Mouse (Mus musculus) spleen, postnatal 4 days (tissue): ENCODE measurements around the gene Gins2.

ENCODE experiments used
- DNase-seq, 2 experiments: peaks; one replicate each; pipeline ENCODE4 v3.0.0; 2022; ENCODE audit warnings: low spot score in 2 of 2

The Gins2 gene

DNA sequence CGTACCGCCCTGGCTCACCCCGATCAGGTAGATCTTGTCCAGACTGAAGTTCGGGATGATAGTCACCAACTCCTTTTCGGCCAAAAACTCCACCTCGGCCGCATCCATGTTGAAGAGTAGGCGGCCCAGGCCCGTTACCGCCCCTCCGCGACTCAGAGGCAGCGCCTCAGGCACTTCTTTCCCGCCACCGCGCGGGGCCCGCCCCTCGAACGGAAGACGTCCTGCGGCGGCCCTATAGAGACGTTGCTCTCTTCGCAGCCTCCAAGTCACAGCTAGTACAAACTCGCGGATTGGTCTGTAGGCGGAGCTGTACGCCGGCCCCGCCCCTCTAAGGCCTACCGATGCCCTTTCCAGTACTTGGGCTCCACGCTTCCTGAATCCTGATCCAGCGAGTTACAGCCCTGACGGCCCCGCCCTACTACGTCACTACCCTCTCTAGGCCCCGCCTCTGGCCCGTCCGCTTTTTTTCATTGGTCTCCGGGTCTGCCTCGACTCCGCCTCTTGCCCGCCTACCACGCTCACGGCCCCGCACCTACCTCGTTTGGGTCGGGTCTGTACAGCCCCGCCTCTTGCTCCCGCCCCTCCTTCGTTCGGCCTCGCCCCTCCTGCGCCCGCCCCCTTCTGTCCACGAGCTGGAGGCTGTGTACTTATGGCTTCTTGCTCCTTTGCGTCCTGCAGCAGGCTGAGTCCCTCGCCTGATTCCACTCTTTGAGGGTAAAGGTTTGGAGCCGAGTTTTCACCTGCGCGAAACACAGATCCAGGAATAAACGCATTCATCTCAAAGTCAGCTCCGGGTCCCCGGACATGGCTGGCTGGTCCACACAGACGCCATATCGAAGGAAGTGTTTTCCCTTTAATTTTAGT is at the start of gene Gins2:
Gene Gins2, minus strand, starts transcription at position 397 of the 864 bp plus-strand sequence.
- DNase-seq: peak; percentile 99

DNA sequence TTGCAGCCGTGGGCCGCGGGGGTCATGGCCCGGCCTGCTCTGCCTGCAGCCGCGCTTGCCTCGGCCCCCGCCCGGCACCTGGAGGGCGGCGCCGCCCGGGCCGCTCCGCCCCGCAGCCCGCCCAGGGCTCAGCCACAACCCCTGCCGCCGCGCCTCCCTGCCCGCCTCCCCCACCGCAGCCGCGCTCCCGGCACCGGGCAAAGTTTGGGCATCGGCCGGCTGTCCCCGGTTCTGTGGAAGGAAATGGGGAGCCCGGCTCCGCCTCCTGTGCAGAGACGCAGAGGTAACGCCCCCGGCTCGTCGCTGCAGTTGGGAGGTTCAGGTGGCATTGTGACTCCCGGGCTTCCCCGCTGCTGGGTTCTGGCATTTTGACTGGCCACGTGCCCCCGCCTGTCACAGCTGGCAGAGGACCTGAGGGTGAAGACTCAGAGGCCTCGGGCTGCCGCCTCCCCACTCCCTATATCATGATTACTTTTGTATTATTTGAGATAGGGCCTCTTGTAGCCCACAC is 45.3 kb upstream of the Gins2 start:
- DNase-seq: peak; percentile 23 to 72

DNA sequence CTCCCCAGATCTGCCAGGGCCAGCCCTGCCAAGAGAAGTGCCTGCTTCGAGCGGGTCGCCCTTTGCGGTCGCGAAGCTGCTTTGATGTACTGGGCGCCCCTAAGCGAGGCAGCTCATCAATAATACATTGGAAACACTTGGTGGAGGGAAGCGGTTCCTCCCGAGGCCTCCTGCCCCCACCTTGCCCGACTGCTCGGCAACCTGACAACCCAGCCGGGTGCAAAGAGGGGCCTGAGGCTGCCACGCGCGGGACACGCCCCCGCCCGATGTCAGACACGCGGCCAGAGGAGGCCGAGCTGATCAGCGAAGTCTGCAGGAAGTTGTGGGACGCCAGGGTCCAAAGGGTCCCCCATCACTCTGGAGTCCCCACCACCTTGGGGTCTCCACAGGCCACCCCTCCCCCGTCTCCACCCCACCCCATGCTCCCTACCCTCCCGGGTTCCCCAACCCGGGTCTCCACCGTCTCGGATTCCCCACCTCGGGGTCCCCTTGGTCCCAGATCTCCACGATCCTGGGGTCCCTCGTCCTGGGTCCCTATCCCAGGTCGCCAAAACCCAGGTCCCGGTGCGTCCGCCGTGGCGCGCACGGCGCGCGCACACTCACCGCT is 44.7 kb upstream of the Gins2 start:
- no peak for DNase-seq

DNA sequence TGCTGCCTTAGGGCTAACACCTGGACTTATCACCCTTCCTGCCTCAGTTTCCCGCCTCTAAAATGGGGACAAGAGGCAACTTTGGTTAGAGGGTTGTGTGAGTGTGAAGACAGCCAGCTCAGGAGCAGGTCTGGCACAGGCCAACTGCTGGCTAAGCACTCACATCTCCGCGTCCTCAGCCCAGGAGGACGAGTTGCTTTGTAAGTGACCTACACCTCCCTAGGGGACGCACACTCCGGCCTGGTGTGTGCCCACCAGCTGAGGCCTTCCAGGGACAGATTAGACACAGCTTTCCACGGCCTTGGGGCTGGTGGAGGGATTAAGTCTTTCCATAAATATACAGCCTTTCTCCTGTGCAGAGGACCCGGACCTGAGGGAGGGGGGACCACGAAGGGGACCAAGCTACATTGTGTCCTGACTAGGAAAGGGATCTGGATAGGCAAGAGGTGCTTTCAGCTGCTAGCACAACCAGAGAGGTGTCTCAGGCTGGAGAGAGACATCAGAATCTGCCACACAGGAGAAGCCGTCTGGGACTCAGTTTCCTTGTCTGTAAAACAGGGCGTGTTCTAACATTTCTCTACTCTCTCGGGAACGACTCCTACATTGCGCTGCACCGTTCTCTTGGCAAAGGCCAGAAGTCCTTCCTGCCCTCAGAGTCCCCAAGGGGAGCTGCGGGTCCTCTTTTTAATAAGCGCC is 44.0 kb upstream of the Gins2 start:
- no peak for DNase-seq

DNA sequence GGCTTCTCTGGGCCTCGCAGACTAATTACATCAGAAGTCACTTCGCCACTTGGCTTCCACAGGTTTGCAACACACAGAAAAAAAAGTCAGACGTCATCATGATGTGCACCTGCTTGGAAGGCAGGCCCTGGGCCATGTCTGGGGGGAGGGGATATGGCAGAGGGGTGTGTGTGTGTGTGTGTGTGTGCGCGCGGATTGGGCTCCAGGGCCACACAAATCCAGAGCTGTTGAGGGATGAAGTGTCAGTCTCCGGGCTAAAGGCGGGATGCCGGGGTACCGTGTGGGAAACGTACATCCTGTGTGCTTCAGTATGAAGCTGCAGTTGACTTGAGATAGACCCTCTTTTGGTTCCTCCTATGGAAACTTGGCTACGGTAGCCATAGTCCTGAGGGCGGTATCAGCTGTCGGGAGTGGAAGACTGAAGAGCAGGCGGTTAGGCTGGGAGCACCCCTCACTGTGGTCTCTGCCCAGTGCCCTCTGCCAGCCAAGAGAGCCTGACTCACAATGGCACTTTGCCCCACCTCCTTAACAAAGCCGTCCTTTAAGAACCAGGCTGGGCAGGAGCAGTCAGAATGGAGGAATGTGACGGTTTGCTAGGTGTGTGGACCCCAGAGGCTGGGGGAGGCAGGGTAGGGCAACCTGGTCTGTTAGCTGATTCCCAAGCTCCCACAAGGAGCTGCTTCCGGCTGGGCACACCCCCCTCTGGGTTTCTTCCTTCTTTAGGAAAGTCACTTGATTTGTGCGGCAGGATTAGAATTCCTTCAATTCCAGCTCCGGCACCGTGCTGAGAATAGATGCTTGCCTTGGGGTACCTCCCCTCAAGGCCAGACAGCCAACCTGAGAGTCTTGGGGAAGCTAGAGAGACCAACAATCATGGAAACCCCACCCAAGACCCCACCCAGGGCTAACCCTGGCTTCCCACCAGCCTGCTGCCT is 42.6 kb upstream of the Gins2 start:
- DNase-seq: no peak

DNA sequence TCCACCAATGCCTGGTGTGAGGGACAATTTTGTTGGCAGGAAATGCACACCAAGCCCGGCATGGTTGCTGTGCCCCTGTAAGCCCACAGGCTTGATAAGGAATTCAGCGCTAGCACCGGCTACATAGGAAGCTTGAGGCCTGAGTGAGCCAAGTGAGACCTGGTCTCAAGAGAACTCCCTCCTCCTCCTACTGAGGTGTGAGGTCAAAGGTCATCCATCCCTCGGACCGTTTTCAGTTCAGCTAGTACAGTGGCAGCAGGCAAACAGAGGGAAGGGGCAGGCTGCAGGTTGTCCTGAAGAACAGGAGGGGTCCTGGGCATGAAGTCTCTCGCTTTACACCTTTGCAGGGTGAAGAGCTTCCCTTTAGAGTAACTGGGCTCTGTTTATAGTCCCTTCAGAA is 41.7 kb upstream of the Gins2 start:
- DNase-seq: no peak

DNA sequence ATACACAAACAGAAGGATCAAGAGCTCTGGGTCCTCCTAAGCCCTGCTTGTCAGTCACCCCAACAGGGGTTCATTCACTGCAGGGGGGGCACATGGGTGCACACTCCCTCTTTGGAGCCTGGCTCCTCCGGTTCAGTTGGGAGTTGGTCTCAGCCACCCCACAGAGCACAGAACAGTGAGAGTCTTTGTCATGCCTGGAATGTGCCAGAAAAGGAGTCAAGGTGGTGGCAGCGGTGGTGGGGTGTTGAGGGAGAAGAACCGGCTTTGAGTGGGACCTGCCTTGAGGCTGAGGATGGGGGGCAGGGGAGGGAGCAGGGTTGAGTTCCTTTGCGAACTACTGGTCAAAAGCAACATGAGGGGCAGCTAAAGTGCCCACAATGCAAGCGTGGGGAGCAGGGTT is 40.9 kb upstream of the Gins2 start:
- DNase-seq: no peak

DNA sequence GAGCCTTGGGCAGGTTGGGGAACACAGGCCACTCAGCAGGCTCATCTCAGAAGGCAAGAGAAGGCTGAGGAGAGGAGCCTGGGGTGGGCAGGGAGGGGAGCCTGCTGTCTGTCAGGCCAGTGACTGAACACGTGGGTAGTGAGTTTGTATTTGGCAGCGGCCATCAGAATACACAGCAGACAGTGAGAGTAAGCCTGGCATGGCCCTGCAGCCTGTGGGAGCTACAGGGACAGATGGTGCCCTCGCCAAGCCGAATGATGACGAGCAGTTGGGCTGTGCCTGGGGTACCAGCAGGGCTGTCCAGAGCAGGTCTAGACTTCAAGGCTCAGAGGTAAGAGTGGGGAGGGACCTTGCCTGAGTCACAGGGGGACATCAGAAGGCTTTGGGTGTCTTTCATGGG is 38.2 kb upstream of the Gins2 start:
- DNase-seq: no peak

DNA sequence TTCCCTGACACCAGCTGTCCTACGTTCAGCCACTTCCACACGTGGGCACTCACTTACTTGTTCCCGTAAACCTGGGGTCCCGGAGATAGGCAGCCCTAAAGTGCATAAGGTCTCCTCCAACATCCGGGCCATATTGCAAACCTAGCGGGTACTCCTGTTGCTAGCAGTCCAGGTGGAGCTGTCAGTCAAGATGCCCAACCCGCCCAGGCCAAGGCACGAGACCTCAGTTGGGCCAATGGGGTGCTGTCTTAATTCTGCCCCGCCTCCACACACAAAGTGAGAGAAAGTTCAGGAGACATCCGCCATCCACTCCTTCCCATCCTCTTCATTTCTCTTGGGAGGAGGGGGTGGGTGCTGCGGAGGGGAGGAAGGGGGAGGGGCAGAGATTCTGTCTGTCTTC is 37.4 kb upstream of the Gins2 start:
- DNase-seq: no peak

DNA sequence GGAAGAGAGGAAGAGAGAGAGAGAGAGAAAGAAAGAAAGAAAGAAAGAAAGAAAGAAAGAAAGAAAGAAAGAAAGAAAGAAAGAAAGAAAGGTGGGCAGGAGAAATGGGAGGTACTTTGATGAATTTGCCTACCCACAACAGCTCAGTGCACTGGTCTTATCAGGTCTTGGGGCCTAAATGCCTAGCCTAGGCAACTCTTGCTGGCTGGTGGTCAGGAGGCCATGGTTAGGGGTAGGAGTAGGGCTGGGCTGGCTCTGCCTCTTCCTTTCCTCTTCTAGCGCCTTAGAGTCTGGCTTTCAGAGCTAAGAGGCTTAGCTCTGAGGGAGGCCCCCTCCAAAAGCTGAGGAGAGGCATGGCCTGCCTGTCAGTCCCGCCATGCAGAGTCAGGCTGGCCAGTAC is 34.5 kb upstream of the Gins2 start:
- DNase-seq: no peak

DNA sequence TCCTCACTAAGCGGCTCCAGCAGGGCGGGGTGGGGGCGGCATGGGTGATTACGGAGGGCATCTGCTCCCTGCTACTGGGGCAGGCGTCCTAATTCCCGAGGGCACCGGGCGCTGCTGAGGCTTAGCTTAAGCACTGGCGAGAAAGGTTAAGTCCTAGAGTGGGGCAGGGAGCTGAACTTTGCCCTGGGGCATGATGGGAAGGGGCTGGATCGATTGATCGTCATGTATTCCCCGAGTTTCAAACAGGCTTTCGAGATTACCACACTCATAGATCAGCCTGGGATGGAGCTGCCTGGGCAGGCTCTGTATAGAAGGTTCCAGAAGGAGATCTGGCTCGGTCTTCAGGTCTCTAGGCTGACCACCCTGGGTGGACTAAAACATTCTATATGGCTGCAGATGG is 33.1 kb upstream of the Gins2 start:
- no peak for DNase-seq

DNA sequence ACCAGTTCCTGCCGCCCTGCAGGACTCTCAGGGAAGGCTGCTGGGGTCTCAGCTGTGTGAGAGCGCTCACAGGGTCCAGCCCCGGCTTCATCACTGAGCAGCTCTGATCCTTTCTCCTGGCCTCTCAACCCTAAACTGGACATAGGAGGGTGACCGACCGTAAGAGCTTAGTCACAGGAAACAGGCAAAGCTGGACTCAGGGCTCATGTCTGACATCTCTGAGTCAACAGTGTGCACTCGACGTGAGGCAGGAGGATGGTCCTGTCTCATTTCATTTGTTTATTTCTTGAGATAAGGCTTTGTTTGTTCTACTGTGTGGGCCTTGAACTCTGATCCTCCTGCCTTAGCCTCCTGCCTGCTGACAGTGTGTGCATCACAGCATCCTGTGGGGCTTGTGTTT is 31.3 kb upstream of the Gins2 start:
- no peak for DNase-seq

DNA sequence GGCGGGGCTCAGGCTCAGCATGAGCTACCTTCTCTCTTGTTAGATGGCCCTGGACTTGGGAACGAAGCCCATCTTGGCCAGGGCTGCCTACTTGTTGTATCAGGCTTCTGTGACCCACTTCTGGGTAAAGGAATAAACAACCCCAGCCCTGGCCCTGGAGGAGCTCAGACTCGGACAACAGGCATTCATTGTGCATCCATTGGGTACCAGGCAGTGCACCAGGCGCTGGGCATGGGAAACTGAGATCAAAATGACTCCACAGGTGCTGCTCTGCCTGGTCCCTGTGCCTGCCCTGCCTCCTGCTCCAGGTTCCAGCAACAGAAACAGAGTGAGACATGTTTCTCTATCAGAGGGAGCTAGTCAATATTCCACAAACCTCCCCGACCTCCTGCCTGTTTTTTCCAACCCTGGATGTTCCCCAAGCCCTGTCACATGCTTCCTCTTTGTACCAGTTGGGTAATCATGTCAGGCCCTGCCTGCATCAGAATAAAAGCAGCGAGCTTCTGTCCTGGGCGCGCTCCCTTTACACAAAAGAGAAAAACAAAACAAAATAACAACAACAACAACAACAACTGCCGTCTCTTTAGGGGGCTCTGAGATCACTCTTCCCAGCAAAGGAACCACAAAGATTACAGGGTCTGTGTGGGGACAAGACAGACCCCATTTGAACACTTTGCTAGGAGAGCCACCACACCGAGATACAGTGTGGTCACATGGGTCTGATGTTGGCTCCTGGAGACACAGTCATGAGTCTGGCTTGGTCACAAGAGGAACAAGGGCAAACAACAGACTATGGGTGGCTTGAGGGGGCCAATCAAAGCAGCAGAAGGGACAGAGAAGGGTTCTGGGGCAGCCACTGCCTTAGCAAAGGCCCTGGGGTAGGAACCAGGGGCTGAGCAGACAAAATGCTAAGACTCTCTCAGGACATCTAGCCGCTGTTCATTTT is 30.4 kb upstream of the Gins2 start:
- no peak for DNase-seq

DNA sequence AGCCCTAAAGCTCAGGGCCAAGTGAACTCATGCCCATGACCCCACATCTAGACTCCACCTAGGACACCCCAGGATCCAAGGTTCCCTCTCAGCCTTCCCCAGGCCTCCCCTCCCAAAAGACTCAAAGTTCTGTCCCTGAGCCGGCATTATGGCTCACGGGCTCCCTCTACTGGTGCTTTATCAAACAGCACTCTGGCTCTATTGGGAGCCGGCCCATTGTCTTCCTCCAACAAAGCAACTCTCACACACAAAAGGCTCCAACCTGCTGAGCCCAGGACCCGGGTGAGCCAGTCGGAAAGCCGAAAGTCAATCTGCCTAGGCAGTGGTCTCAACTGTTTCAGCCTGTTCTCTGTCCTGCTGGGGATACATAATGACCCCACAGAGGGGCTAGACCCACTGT is 29.0 kb upstream of the Gins2 start:
- DNase-seq: peak; percentile 63 to 89

DNA sequence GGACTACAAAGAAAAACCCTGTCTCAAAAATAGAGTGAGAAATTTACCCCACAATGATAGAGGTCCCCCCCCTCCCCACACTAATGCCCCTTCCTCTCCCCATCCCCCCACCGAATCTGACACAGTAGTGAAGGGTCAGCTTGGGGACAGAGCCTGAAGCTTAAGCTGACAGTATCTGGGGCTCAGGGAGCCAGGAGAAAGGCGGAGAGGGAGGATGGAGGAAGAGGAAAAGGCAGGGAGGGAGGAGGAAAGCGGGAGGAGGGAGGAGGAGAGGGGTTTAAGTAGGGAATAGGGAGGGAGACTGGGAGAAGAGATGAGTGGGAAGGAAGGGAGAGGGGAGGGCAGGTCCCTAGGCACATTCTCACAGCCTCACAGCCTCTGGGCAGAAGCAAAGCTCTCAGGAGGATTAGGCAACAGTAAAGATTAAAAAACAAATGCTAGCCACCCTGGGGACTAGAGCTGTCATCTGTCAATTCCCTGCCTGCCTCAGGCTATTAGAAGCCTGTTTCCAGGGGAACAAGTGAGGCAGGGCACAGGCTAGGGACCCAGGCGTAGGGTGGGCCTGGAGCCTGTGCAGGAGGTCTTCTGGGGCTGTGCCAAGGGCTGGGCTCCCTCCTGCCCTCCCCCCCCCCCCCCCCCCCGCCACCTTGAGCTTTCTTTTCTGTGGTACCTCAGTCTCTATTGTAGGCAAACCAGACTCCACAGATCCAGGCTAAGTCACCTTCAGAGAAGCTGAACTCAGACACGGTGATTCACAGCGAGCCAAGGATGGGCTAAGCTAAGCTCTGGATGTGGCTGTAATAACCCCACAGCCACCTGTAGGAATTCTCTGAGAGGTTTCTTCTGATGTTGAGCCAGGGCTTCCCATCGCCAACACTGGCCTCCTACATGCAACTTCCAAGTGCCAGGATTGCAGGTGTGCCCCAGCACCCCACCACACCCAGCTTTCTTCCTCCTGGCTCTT is 27.8 kb upstream of the Gins2 start:
- no peak for DNase-seq

DNA sequence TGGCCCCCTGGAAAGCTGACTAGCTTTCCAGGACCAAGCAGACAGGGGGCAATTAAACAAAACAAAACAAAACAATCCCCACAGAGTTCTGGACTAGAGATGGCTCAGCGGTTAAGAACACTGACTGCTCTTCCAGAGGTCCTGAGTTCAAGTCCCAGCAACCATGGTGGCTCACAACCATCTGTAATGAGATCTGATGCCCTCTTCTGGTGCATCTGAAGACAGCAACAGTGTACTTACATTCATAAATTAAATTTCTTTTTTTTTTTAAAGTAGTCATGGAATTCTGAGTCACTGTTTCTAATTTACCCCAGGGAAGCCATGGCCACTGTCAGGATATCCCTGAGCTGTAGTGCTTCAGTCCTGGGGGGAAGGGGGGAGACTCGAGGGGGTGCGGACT is 25.4 kb upstream of the Gins2 start:
- DNase-seq: no peak

DNA sequence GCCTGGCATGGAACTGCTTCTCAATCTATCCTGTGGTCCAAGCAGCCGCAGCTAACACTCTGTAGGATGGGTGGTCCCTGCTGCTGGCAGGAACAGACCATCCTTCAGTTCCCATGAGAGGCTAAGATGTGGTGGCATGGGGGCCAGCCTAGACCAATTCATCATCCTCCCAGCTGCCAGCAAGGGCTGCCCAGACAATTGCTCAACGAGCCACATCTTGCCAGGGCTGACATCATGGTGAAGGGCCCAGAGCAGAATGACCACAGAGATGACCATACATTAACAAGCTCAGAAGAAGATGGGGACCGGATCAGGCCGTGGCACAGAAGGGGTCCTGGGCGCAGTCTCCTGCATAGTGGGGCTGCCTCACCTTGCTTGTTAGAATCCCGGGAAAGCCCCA is 21.7 kb upstream of the Gins2 start:
- DNase-seq: no peak

DNA sequence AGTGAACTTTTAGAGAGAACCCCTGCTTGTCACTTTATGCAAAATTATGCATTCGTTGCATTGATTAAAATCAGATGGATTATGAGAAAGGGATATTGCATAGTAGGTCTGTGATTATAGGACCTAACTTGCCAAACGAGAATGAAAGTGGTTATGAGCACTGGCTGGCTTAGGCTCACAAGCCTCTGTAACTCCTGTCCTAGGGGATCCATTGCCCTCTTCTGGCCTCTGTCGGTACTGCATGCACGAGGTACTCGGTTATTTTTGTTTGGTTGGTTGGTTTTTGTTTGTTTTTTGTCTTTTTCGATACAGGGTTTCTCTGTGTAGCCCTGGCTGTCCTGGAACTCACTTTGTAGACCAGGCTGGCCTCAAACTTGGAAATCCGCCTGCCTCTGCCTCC is 18.8 kb upstream of the Gins2 start:
- peak; percentile 78 to 93 for DNase-seq

DNA sequence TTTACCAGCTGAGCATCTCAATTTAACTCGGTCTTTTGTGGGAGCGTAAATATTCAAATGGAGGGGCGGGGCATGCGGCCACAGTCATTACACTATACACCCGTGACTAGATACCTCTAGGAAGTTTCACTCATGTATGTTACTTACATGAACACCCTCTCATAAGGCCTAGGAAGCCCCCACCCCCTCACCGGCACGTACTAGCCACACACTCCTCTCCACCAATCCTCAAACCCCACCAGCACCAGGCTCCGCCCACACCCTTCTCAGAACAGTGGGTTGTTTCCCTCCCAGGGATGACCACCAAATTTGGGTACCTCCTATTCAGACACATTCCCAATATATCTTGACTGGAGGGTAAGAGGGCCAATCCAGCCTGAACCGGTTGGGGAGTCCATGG is 18.4 kb upstream of the Gins2 start:
- DNase-seq: no peak
